Comparison of ENCODE assay signal across 21 mouse cellular contexts in the genomic region with DNA sequence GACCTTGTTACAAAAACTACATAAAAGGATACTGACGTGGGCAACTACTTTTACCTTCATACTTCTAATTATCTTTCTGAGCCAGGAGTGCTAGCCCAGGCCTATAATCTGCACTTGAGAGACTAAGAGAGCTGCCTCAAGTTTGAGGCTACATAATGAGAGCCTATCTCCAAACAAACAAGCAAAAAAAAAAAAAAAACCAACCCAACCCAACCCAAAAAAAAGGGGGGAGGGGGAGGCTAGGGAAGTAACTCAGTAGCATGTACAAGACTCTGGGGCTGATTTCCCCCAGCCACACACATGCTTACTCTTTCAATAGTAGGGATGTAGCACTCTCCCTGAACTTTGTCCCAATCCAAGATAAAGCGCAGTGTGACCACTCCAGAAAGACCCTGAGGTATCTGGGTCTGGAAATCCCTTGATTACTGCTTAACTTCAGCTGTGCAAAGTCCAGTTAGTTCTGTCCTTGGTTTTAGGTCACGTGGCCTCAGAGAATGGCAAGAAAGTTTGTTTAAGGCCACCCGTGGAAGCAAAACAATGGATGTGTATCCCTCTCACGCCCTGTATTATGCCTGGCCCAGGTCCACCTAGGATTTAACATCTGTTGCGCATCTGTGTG. TPM values are rescaled to one million over a fixed set of nuclear protein-coding genes. Genes with fewer than 3 reads are reported as not detected.
DNase-seq lines count a peak whose midpoint lies in the region; ATAC-seq and TF ChIP-seq lines count a peak whose summit lies in the region.
"Had no signal": no experiment of that assay in that cellular context is flagged by ENCODE, and none has a peak within 500 bp of the region (broad histone marks: within the 10 kb centered on the region; RNA-seq: fewer than 3 reads in every experiment).

No protein-coding gene starts in this region.

- no peak for TF ChIP-seq POLR2A in small intestine, adult 2 months (IDR thresholded peaks at IDR 0.05; ENCODE audit: low read depth, low read length)

- H3K27ac ChIP-seq in kidney, embryonic 15.5 days = no peak overlapping the region
- H3K27ac ChIP-seq in ES-E14 (ENCODE audit: insufficient read depth, low read depth, low read length, poor library complexity, severe bottlenecking) = no peak overlapping the region
- H3K27ac ChIP-seq in small intestine, adult 2 months (ENCODE audit: insufficient read depth, low read depth, low read length) = peak overlapping the region; percentile 8; the same call in 1 of the 2 replicates
- no peak overlapping the region for H3K27ac ChIP-seq in midbrain, embryonic 10.5 days (replicated peaks)
- no peak overlapping the region for H3K27ac ChIP-seq in forebrain, embryonic 16.5 days (ENCODE audit: low read length)
- H3K27ac ChIP-seq: embryonic facial prominence, embryonic 13.5 days; heart, embryonic 13.5 days; hindbrain, embryonic 13.5 days; left cerebral cortex, adult 2 months; limb, embryonic 10.5 days had no signal

- peaks cover 16% of the 10 kb centered on the region for H3K27me3 ChIP-seq in kidney, embryonic 15.5 days
- no peaks in the 10 kb centered on the region for H3K27me3 ChIP-seq in small intestine, adult 2 months (ENCODE audit: control insufficient read depth, insufficient read depth, low read length)
- H3K27me3 ChIP-seq in midbrain, embryonic 10.5 days (ENCODE audit: low read depth, poor library complexity, severe bottlenecking) = peaks cover 61% of the 10 kb centered on the region
- no peaks in the 10 kb centered on the region for H3K27me3 ChIP-seq in forebrain, embryonic 16.5 days (replicated peaks; ENCODE audit: control insufficient read depth, insufficient read depth, low read length)

- H3K4me3 ChIP-seq in kidney, embryonic 15.5 days (replicated peaks) = no peak overlapping the region
- no peak overlapping the region for H3K4me3 ChIP-seq in ES-E14 (ENCODE audit: insufficient read depth in 1 of 2, low read depth in 1 of 2, low read length in 2 of 2, poor library complexity in 1 of 2, severe bottlenecking in 1 of 2)
- no peak overlapping the region for H3K4me3 ChIP-seq in small intestine, adult 2 months (ENCODE audit: low read depth, low read length)
- H3K4me3 ChIP-seq in midbrain, embryonic 10.5 days = no peak overlapping the region
- no peak overlapping the region for H3K4me3 ChIP-seq in forebrain, embryonic 16.5 days (replicated peaks; ENCODE audit: low read length)
- H3K4me3 ChIP-seq: embryonic facial prominence, embryonic 13.5 days; heart, embryonic 13.5 days; hindbrain, embryonic 13.5 days; left cerebral cortex, adult 2 months; limb, embryonic 10.5 days had no signal

- ATAC-seq in kidney, embryonic 15.5 days (replicated peaks; ENCODE audit: low FRiP score) = no peak
- no peak for ATAC-seq in forebrain, embryonic 16.5 days
- ATAC-seq: forebrain, embryonic 14.5 days; inflammation-experienced regulatory T-cells, adult 6 months had no signal

- in situ Hi-C loops in ES-E14 (cut with MboI; ENCODE audit: low sequenced_read_pairs in 2 of 2, unreplicated experiment in 2 of 2) = loop anchor here in 1 of 2 experiments (25.0 kb wide), 1 partner anchor 138 kb away; no protein-coding TSS in a partner anchor

- TF ChIP-seq CTCF in small intestine, adult 2 months (IDR thresholded peaks at IDR 0.05; ENCODE audit: extremely low read depth, insufficient read length, insufficient replicate concordance, low read depth, low read length) = no peak

- H3K36me3 ChIP-seq in kidney, embryonic 15.5 days = no peaks in the 10 kb centered on the region
- no peaks in the 10 kb centered on the region for H3K36me3 ChIP-seq in ES-E14 (ENCODE audit: control insufficient read depth, insufficient read depth, low read length, poor library complexity, severe bottlenecking)
- no peaks in the 10 kb centered on the region for H3K36me3 ChIP-seq in small intestine, adult 2 months (ENCODE audit: control insufficient read depth, insufficient read depth, low read length)
- H3K36me3 ChIP-seq in midbrain, embryonic 10.5 days = no peaks in the 10 kb centered on the region
- no peaks in the 10 kb centered on the region for H3K36me3 ChIP-seq in forebrain, embryonic 16.5 days (ENCODE audit: control insufficient read depth, insufficient read depth)
- H3K36me3 ChIP-seq: embryonic facial prominence, embryonic 13.5 days; heart, embryonic 13.5 days; hindbrain, embryonic 13.5 days; limb, embryonic 10.5 days had no signal

- no peak overlapping the region for H3K4me2 ChIP-seq in kidney, embryonic 15.5 days
- no peak overlapping the region for H3K4me2 ChIP-seq in forebrain, embryonic 16.5 days (ENCODE audit: low read length)
- H3K4me2 ChIP-seq: embryonic facial prominence, embryonic 13.5 days; heart, embryonic 13.5 days; hindbrain, embryonic 13.5 days; liver, embryonic 11.5 days had no signal

- 0 out of 2 replicates have a peak, but pooled peaks cover 5% of the 10 kb centered on the region for H3K4me1 ChIP-seq in kidney, embryonic 15.5 days
- H3K4me1 ChIP-seq in ES-E14 (ENCODE audit: control insufficient read depth in 2 of 2, insufficient read depth in 2 of 2, low read length in 2 of 2, poor library complexity in 1 of 2) = peaks cover 2% of the 10 kb centered on the region in 2 experiments; a peak in 2 of 4 replicates
- peaks cover 3% of the 10 kb centered on the region; the same call in 1 of the 2 replicates for H3K4me1 ChIP-seq in small intestine, adult 2 months (ENCODE audit: control insufficient read depth, insufficient read depth, insufficient read length, low read length)
- peaks cover 12% of the 10 kb centered on the region for H3K4me1 ChIP-seq in midbrain, embryonic 10.5 days
- peaks cover 5% of the 10 kb centered on the region for H3K4me1 ChIP-seq in forebrain, embryonic 16.5 days (replicated peaks; ENCODE audit: control insufficient read depth, insufficient read depth, low read length)
- H3K4me1 ChIP-seq: embryonic facial prominence, embryonic 13.5 days had no signal

- no peak overlapping the region for H3K9ac ChIP-seq in kidney, embryonic 15.5 days
- H3K9ac ChIP-seq in ES-E14 (ENCODE audit: insufficient read depth, low read depth, low read length, poor library complexity, severe bottlenecking) = no peak overlapping the region
- H3K9ac ChIP-seq in forebrain, embryonic 16.5 days (replicated peaks; ENCODE audit: low read depth, low read length) = no peak overlapping the region
- H3K9ac ChIP-seq: embryonic facial prominence, embryonic 13.5 days; heart, embryonic 13.5 days; hindbrain, embryonic 13.5 days had no signal

- DNase-seq in kidney, adult 8-10 months = peak; percentile 38 to 67
- no peak for DNase-seq in ES-E14 (ENCODE audit: low read depth, low spot score)
- peak; percentile 74 for DNase-seq in kidney, adult 9 months
- DNase-seq in midbrain, embryonic 10.5 days (ENCODE audit: low spot score) = no peak
- DNase-seq: adrenal gland, postnatal 14 days; cerebellum, adult 11 months; cerebellum, postnatal 14 days; layer of hippocampus, adult 9-11 months; lung, adult 2 months; right cerebral cortex, adult 18-20 months had no signal

- no peaks in the 10 kb centered on the region for H3K9me3 ChIP-seq in kidney, embryonic 15.5 days (replicated peaks)
- no peaks in the 10 kb centered on the region for H3K9me3 ChIP-seq in ES-E14 (ENCODE audit: control insufficient read depth, insufficient read depth, low read depth, low read length)
- peaks cover 1% of the 10 kb centered on the region; the same call in 1 of the 2 replicates for H3K9me3 ChIP-seq in midbrain, embryonic 10.5 days (replicated peaks)
- no peaks in the 10 kb centered on the region for H3K9me3 ChIP-seq in forebrain, embryonic 16.5 days (ENCODE audit: control insufficient read depth, low read length)
- H3K9me3 ChIP-seq: embryonic facial prominence, embryonic 13.5 days; heart, embryonic 13.5 days; hindbrain, embryonic 13.5 days; limb, embryonic 10.5 days had no signal

- WGBS in kidney, embryonic 15.5 days = 69% methylated on average over 6 of the region's 6 CpGs
- WGBS in small intestine, adult 2 months = 30% methylated on average over 6 of the region's 6 CpGs
- 70% methylated on average over 6 of the region's 6 CpGs for WGBS in midbrain, embryonic 10.5 days
- WGBS in forebrain, embryonic 16.5 days = 59% methylated on average over 6 of the region's 6 CpGs

TF ChIP-seq in ES-E14, 5 proteins besides CTCF, POLR2A, EP300 and RAD21:
- TF ChIP-seq ZNF384 (IDR thresholded peaks at IDR 0.05; ENCODE audit: low read depth, low read length) = peak; percentile 64
- no peak for TF ChIP-seq ZC3H11A (IDR thresholded peaks at IDR 0.05; ENCODE audit: borderline replicate concordance, low read depth, low read length)

RNA-seq across cellular contexts. Expression of a gene that starts 5.1 kb away (rescaled TPM):
- polyA plus RNA-seq in kidney, embryonic 15.5 days (2015; fragmentation: Nextera tagmentation; extraction: Ambion mirVana) = 130 and 133 TPM in 2 replicates
- total RNA-seq in ES-E14 (2012; rRNA removed) = 191 and 253 TPM in 2 replicates
- 3.1 and 6.8 TPM in 2 replicates for polyA plus RNA-seq in small intestine, adult 2 months (2012; rRNA removed)
- 148 and 156 TPM in 2 replicates for polyA plus RNA-seq in midbrain, embryonic 10.5 days (2016; fragmentation: Nextera tagmentation; extraction: Ambion mirVana)
- polyA plus RNA-seq in forebrain, embryonic 16.5 days (2015; fragmentation: Nextera tagmentation; extraction: Ambion mirVana) = 121 and 133 TPM in 2 replicates

Comparison
In these comparisons a context has a peak if more than half of its experiments do, and no peak if none do; other contexts are left out.
1. DNase-seq: peak in kidney, adult 8-10 months (2 of 2) and kidney, adult 9 months (single experiment); none in ES-E14 (single experiment) and midbrain, embryonic 10.5 days (single experiment).
2. RNA of a gene that starts 5.1 kb away (polyA plus RNA-seq): 148 to 156 TPM in midbrain, embryonic 10.5 days, 130 to 133 TPM in kidney, embryonic 15.5 days and 121 to 133 TPM in forebrain, embryonic 16.5 days; 3.1 to 6.8 TPM in small intestine, adult 2 months; every median in the first group is over 10 times any median in the second.